Mouse (Mus musculus): Measurements from ENCODE around the gene Zscan18.

DNA sequence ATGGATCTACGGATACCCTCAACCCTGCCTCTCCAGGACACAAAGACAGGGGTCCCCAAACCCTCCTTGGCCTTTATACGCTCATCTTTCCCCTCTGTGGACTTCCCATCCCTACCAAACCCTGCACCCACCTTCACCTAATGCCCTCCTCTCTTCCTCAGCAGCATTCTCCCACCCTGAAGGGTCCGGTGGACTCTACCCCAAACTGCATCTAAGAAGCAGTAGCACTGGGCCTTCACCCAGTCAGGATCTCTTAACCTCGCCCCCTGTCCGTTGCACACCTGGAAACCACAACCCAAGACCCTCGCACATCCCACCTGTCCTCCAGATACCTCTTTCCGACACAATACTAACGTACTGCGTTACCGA lies 23.7 kb downstream of the Zscan18 start:
- no peak for TF ChIP-seq CTCF (IDR thresholded peaks at IDR 0.05)
- no peak for TF ChIP-seq EP300 (IDR thresholded peaks at IDR 0.05; ENCODE audit: insufficient read depth, low read depth, low read length)
